Mouse (Mus musculus) mammary gland, adult 2 months (tissue): ENCODE results near the gene Snrnp40. TPM values are rescaled to one million over a fixed set of nuclear protein-coding genes. Genes with fewer than 3 reads are reported as not detected.

Experiments used
- polyA plus RNA-seq: library from polyadenylated mRNA; depleted of rRNA; stranded (reverse); fragments of >200 nt; gene quantifications from 2 replicates; pipeline ENCODE4 v1.2.3, GENCODE M21; 2012; ENCODE audit warnings: low replicate concordance; rRNA removed

Snrnp40 gene
- 26.4 and 29.8 TPM in 2 replicates for polyA plus RNA-seq

GRCm38 (mm10) chr4:130359486-130360237, at the start of gene Snrnp40, which contains the start of gene Zcchc17:
TSS of gene Snrnp40 (plus strand) at chr4:130360132.
TSS of gene Zcchc17 (minus strand) at chr4:130359943.

Other genes starting within 250 kb of the Snrnp40 start
- gene Hcrtr1, start 220.8 kb upstream of the Snrnp40 start, polyA plus RNA-seq = 2.2 TPM in 2 replicates
- 94.4 and 146 TPM in 2 replicates for gene Tinagl1, start 185.0 kb upstream of the Snrnp40 start, polyA plus RNA-seq
- gene Gm853, start 137.7 kb upstream of the Snrnp40 start, polyA plus RNA-seq = not detected in 2 replicates
- 80.7 and 125 TPM in 2 replicates for gene Serinc2, start 80.9 kb upstream of the Snrnp40 start, polyA plus RNA-seq
- gene Fabp3, start 51.5 kb upstream of the Snrnp40 start, polyA plus RNA-seq = 3.1 and 123 TPM in 2 replicates
- gene Gm10570, start 51.5 kb upstream of the Snrnp40 start, polyA plus RNA-seq = 0.30 TPM in 1 of 2 replicates, not detected in the other
- gene Zcchc17, start 189 bp upstream of the Snrnp40 start, polyA plus RNA-seq = 25.2 and 25.7 TPM in 2 replicates
- gene Nkain1, start 214.0 kb downstream of the Snrnp40 start, polyA plus RNA-seq = 6.7 and 15.2 TPM in 2 replicates